Mouse (Mus musculus) bone marrow macrophage, adult 2 months (primary cell): Measurements from ENCODE around the gene Ly6g6f.

Source experiments
- CTCF ChIP-seq: IDR thresholded peaks from 2 replicates; pipeline ENCODE4 v1.5.1; 2012; ENCODE audit warnings: low read depth, mild to moderate bottlenecking, low read length, moderate library complexity
- POLR2A ChIP-seq: IDR thresholded peaks from 2 replicates; pipeline ENCODE4 v1.6.1; 2012; ENCODE audit warnings: mild to moderate bottlenecking, low read depth, low read length, borderline replicate concordance

- TF ChIP-seq CTCF (no peak), POLR2A (no peak)
These were observed 29.5 kb downstream of the Ly6g6f start for GRCm38 (mm10) chr17:35055691-35056495.
